ENCODE assay signal across 8 mouse cellular contexts in genomic region chr12:70913429-70913828, GRCm38 (mm10). TPM values are rescaled to one million over a fixed set of nuclear protein-coding genes. Genes with fewer than 3 reads are reported as not detected.
DNase-seq lines count a peak whose midpoint lies in the region; ATAC-seq lines count a peak whose summit lies in the region.

No protein-coding gene starts in this region.

- peak; percentile 77 for ATAC-seq in megakaryocyte-erythroid progenitor cell, adult 5-6 weeks (replicated peaks; ENCODE audit: low FRiP score, low TSS enrichment, poor library complexity, severe bottlenecking)

- DNase-seq in cerebellum, adult 18-20 months: peak; percentile 33 to 43
- DNase-seq in cerebellum, adult 9-11 months: no peak
- peak; percentile 73 to 75 for DNase-seq in urinary bladder, adult 18-20 months (ENCODE audit: low spot score in 2 of 2)
- DNase-seq in urinary bladder, postnatal 10 days (ENCODE audit: low spot score): no peak
- DNase-seq in gastrocnemius, adult 8-10 months (ENCODE audit: low spot score in 2 of 2): peak; percentile 62 to 68
- peak; percentile 55 to 64 for DNase-seq in layer of hippocampus, postnatal 10 days (ENCODE audit: low spot score in 2 of 2)
- DNase-seq in thymus, adult 18-20 months: peak; percentile 66 to 73

RNA-seq across cellular contexts. Expression of gene Actr10, which starts 24.2 kb away (rescaled TPM):
- total RNA-seq in gastrocnemius, adult 8-10 months (2022): 100 to 1,000 TPM in 1 of 4 experiments, 10 to 100 TPM in 3; 91.7 to 107 (median 95.3) TPM
- 100 to 1,000 TPM; 170 to 180 TPM for total RNA-seq in layer of hippocampus, postnatal 10 days (2021)
- 52.7 and 85.1 TPM in 2 replicates for total RNA-seq in megakaryocyte-erythroid progenitor cell, adult 5-6 weeks (2014; fragmentation: Nextera tagmentation)
- 54.8 and 65.0 TPM in 2 replicates for total RNA-seq in megakaryocyte-erythroid progenitor cell, adult 5-6 weeks (2017)

Comparison
In these comparisons a context has a peak if more than half of its experiments do, and no peak if none do; other contexts are left out.
1. DNase-seq: peak in cerebellum, adult 18-20 months (2 of 2), urinary bladder, adult 18-20 months (2 of 2), gastrocnemius, adult 8-10 months (2 of 2), layer of hippocampus, postnatal 10 days (2 of 2) and thymus, adult 18-20 months (2 of 2); none in cerebellum, adult 9-11 months (single experiment) and urinary bladder, postnatal 10 days (single experiment).